In the genomic region with DNA sequence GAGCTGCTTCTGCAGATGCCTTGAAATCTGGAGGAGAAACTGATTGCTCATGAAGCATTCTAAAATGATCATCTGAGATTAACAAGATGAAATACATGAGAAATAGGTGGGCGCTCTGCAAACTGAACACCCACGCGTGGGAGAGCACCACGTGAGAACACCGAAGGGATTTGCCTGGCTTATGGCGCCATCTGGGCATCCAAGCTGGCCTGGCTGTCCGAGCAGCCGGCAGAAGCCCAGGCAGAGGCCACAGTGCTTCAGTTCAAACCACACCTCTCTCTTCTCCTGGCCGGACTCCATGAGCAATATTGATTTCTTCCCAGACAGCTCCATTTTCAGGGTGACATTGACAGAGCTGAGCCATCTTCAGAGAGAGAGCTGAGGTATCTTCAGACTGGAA, we compare ENCODE assay signal across 10 mouse cellular contexts. TPM values are rescaled to one million over a fixed set of nuclear protein-coding genes. Genes with fewer than 3 reads are reported as not detected.
DNase-seq lines count a peak whose midpoint lies in the region; ATAC-seq and TF ChIP-seq lines count a peak whose summit lies in the region.
"Had no signal": no experiment of that assay in that cellular context is flagged by ENCODE, and none has a peak within 500 bp of the region (broad histone marks: within the 10 kb centered on the region; RNA-seq: fewer than 3 reads in every experiment).

No protein-coding gene starts in this region.

- H3K9me3 ChIP-seq in midbrain, embryonic 14.5 days (ENCODE audit: control insufficient read depth, low read length), result peaks cover 7% of the 10 kb centered on the region; the same call in 1 of the 2 replicates
- H3K9me3 ChIP-seq in midbrain, embryonic 15.5 days, result no peaks in the 10 kb centered on the region
- H3K9me3 ChIP-seq: embryonic facial prominence, embryonic 12.5 days had no signal

- peak; percentile 36 for TF ChIP-seq CTCF in left cerebral cortex, adult 2 months (IDR thresholded peaks at IDR 0.05)

- intact Hi-C loops in left cerebral cortex, adult 2 months (cut with DNase I), result loop anchor here (1.0 kb wide), 1 partner anchor 60 kb away; no protein-coding TSS in a partner anchor

- no peak overlapping the region for H3K27ac ChIP-seq in midbrain, embryonic 14.5 days (replicated peaks; ENCODE audit: low read depth, low read length)
- H3K27ac ChIP-seq in midbrain, embryonic 15.5 days, result no peak overlapping the region
- H3K27ac ChIP-seq in left cerebral cortex, adult 2 months, result no peak overlapping the region
- H3K27ac ChIP-seq: embryonic facial prominence, embryonic 12.5 days had no signal

- ATAC-seq in midbrain, embryonic 14.5 days (ENCODE audit: low FRiP score, low TSS enrichment), result no peak
- ATAC-seq in midbrain, embryonic 15.5 days (replicated peaks), result no peak

- 72% methylated on average over 9 of the region's 9 CpGs for WGBS in midbrain, embryonic 14.5 days
- 72% methylated on average over 9 of the region's 9 CpGs for WGBS in midbrain, embryonic 15.5 days

- no peaks in the 10 kb centered on the region for H3K36me3 ChIP-seq in midbrain, embryonic 14.5 days (ENCODE audit: control insufficient read depth, insufficient read depth, low read length)
- H3K36me3 ChIP-seq in midbrain, embryonic 15.5 days (replicated peaks), result no peaks in the 10 kb centered on the region
- H3K36me3 ChIP-seq: embryonic facial prominence, embryonic 12.5 days had no signal

- no peak overlapping the region for H3K4me3 ChIP-seq in midbrain, embryonic 14.5 days (replicated peaks; ENCODE audit: low read depth, low read length)
- H3K4me3 ChIP-seq in midbrain, embryonic 15.5 days, result no peak overlapping the region
- H3K4me3 ChIP-seq in left cerebral cortex, adult 2 months, result no peak overlapping the region
- H3K4me3 ChIP-seq: embryonic facial prominence, embryonic 12.5 days had no signal

- peaks cover 8% of the 10 kb centered on the region; the same call in 1 of the 2 replicates for H3K4me1 ChIP-seq in midbrain, embryonic 14.5 days (ENCODE audit: control insufficient read depth, insufficient read depth, low read length)
- peaks cover 5% of the 10 kb centered on the region; the same call in 1 of the 2 replicates for H3K4me1 ChIP-seq in midbrain, embryonic 15.5 days
- H3K4me1 ChIP-seq: embryonic facial prominence, embryonic 12.5 days had no signal

- H3K4me2 ChIP-seq in midbrain, embryonic 14.5 days (ENCODE audit: low read length), result no peak overlapping the region
- H3K4me2 ChIP-seq in midbrain, embryonic 15.5 days, result no peak overlapping the region
- H3K4me2 ChIP-seq: embryonic facial prominence, embryonic 12.5 days had no signal

- DNase-seq in midbrain, embryonic 14.5 days, result peak; percentile 18
- DNase-seq in frontal cortex, adult 2 months (ENCODE audit: extremely low spot score in 1 of 2, low spot score in 1 of 2), result peak; percentile 49 to 73
- peak; percentile 57 to 73 for DNase-seq in left cerebral cortex, adult 2 months (ENCODE audit: extremely low spot score in 1 of 2, low spot score in 2 of 2)
- peak; percentile 10 for DNase-seq in skeletal muscle tissue, adult 2 months (ENCODE audit: low read depth, low spot score)
- DNase-seq in adrenal gland, adult 18-20 months (ENCODE audit: low spot score in 2 of 2), result no peak
- DNase-seq in urinary bladder, postnatal 36 days (ENCODE audit: low spot score in 2 of 2), result no peak
- no peak for DNase-seq in kidney, postnatal 10 days

- H3K9ac ChIP-seq in midbrain, embryonic 14.5 days (replicated peaks; ENCODE audit: low read length), result no peak overlapping the region
- H3K9ac ChIP-seq in midbrain, embryonic 15.5 days, result no peak overlapping the region
- H3K9ac ChIP-seq: embryonic facial prominence, embryonic 12.5 days had no signal

- no peaks in the 10 kb centered on the region for H3K27me3 ChIP-seq in midbrain, embryonic 14.5 days (ENCODE audit: control insufficient read depth, insufficient read depth, low read length)
- H3K27me3 ChIP-seq in midbrain, embryonic 15.5 days (replicated peaks), result no peaks in the 10 kb centered on the region
- H3K27me3 ChIP-seq: embryonic facial prominence, embryonic 12.5 days had no signal

RNA-seq across cellular contexts. Expression of a gene that starts 44.4 kb away (rescaled TPM):
- 0.30 and 0.58 TPM in 2 replicates for polyA plus RNA-seq in midbrain, embryonic 14.5 days (2014; fragmentation: Nextera tagmentation; extraction: Ambion mirVana)
- polyA plus RNA-seq in midbrain, embryonic 15.5 days (2015; fragmentation: Nextera tagmentation; extraction: Ambion mirVana), result 0.54 and 1.1 TPM in 2 replicates
- polyA plus RNA-seq in frontal cortex, adult 2 months (2012; rRNA removed), result 3.3 and 4.1 TPM in 2 replicates
- total RNA-seq in left cerebral cortex, adult 2 months (2021), result 1 to 10 TPM; 1.7 to 1.9 TPM
- total RNA-seq in adrenal gland, adult 18-20 months (2021), result not detected
- polyA plus RNA-seq: embryonic facial prominence, embryonic 12.5 days had no signal

RNA-seq across cellular contexts. Expression of a gene that starts 49.8 kb away (rescaled TPM):
- polyA plus RNA-seq in midbrain, embryonic 14.5 days (2014; fragmentation: Nextera tagmentation; extraction: Ambion mirVana), result 6.5 and 10.5 TPM in 2 replicates
- polyA plus RNA-seq in midbrain, embryonic 15.5 days (2015; fragmentation: Nextera tagmentation; extraction: Ambion mirVana), result 10.6 and 12.7 TPM in 2 replicates
- polyA plus RNA-seq in frontal cortex, adult 2 months (2012; rRNA removed), result 55.9 and 56.7 TPM in 2 replicates
- 10 to 100 TPM; 60.5 to 63.9 TPM for total RNA-seq in left cerebral cortex, adult 2 months (2021)
- total RNA-seq in adrenal gland, adult 18-20 months (2021), result under 1 TPM in 1 of 2 experiments, not detected in 1; 0.27 TPM
- total RNA-seq: megakaryocyte, adult 5-6 weeks had no signal

Comparison
In these comparisons a context has a peak if more than half of its experiments do, and no peak if none do; other contexts are left out.
1. DNase-seq: peak in midbrain, embryonic 14.5 days (single experiment), frontal cortex, adult 2 months (2 of 2), left cerebral cortex, adult 2 months (2 of 2) and skeletal muscle tissue, adult 2 months (single experiment); none in adrenal gland, adult 18-20 months (0 of 2), urinary bladder, postnatal 36 days (0 of 2) and kidney, postnatal 10 days (single experiment).